In the genomic region with DNA sequence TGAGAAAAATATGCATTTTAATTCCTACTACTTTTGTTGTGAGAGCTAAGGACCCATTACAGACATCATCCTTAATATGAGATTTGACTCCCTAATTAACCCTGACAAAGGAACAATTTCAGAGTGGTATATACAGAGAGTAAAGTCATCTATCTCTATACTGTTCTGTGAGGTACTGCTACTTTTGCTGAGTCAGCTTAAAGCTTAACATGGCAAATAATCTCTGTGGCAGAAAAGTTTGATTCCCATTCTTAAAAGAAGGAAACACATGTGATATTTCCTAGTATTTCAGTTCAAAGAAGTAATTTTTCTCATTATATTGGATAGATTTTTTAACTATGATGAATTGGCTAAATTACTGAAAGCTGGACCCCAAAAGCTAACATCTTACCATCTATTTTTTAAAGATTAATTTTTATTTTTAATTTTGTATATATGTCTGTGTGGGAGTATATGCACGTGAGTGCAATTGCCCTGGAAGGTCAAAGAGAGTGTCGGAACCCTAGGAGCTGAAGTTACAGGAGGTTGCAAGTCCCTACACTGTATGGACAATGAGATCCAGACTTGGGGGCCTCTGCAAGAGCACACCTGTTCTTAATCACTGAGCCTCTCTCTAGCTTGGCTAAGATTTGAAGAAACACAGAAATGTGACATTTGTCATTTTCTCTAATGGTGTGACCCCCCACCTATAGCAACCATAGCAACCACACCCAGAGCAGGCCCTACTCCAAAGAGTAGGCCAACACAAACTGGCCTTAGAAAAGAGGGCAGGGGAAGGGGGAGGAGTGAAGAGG, we compare ENCODE assay signal across 28 mouse cellular contexts. TPM values are rescaled to one million over a fixed set of nuclear protein-coding genes. Genes with fewer than 3 reads are reported as not detected.
DNase-seq lines count a peak whose midpoint lies in the region; ATAC-seq and TF ChIP-seq lines count a peak whose summit lies in the region.
"Had no signal": no experiment of that assay in that cellular context is flagged by ENCODE, and none has a peak within 500 bp of the region (broad histone marks: within the 10 kb centered on the region; RNA-seq: fewer than 3 reads in every experiment).

No protein-coding gene starts in this region.

- TF ChIP-seq CTCF in CH12.LX (conservative IDR thresholded peaks at IDR 0.05 in 1 of 2, IDR thresholded peaks at IDR 0.05 in 1 of 2; ENCODE audit: low read depth in 2 of 2, low read length in 2 of 2): no peak

- H3K9me3 ChIP-seq in CH12.LX (replicated peaks; ENCODE audit: low read length): no peaks in the 10 kb centered on the region
- no peaks in the 10 kb centered on the region for H3K9me3 ChIP-seq in ES-E14 (ENCODE audit: control insufficient read depth, insufficient read depth, low read depth, low read length)
- H3K9me3 ChIP-seq in heart, embryonic 12.5 days (replicated peaks): no peaks in the 10 kb centered on the region
- H3K9me3 ChIP-seq: forebrain, embryonic 10.5 days; forebrain, embryonic 13.5 days; G1E; heart, embryonic 13.5 days; hindbrain, embryonic 10.5 days; hindbrain, embryonic 13.5 days; intestine, embryonic 15.5 days had no signal

- DNase-seq in CH12.LX (ENCODE audit: extremely low read depth): no peak
- no peak for DNase-seq in ES-E14 (ENCODE audit: low read depth, low spot score)
- DNase-seq in embryo, embryonic 11 days: peak; percentile 57
- DNase-seq in forelimb bud, embryonic 11.5 days (ENCODE audit: low read depth, low spot score): peak; percentile 56
- DNase-seq in adrenal gland, postnatal 4 days (ENCODE audit: low spot score in 2 of 2): no peak
- no peak for DNase-seq in urinary bladder, postnatal 4 days (ENCODE audit: low spot score in 2 of 2)
- DNase-seq: adrenal gland, adult 2 months; adrenal gland, postnatal 14 days; cerebellum, adult 18-20 months; cerebellum, adult 9-10 months; cerebellum, postnatal 14 days; gastrocnemius, adult 2 months; gastrocnemius, postnatal 14 days; heart, adult 18-20 months; heart, postnatal 14 days; kidney, adult 11 months had no signal

- no peak for TF ChIP-seq POLR2A in CH12.LX (IDR thresholded peaks at IDR 0.05; ENCODE audit: low read depth, low read length)

- H3K27ac ChIP-seq in CH12.LX (ENCODE audit: insufficient read depth, low read depth) (no peak overlapping the region), ES-E14 (ENCODE audit: insufficient read depth, low read depth, low read length, poor library complexity, severe bottlenecking) (no peak overlapping the region)
- H3K27ac ChIP-seq in heart, embryonic 12.5 days (ENCODE audit: poor library complexity, severe bottlenecking): no peak overlapping the region
- H3K27ac ChIP-seq: forebrain, embryonic 10.5 days; forebrain, embryonic 13.5 days; gastrocnemius, adult 2 months; heart, embryonic 13.5 days; hindbrain, embryonic 10.5 days; hindbrain, embryonic 13.5 days; intestine, embryonic 15.5 days had no signal

- TF ChIP-seq EP300 in CH12.LX (IDR thresholded peaks at IDR 0.05; ENCODE audit: low read length): no peak

- ATAC-seq in heart, embryonic 12.5 days (ENCODE audit: insufficient number of reproducible peaks, low FRiP score): no peak
- ATAC-seq in granulocyte monocyte progenitor cell, adult 5-6 weeks (replicated peaks; ENCODE audit: poor library complexity, severe bottlenecking): no peak
- ATAC-seq: CD4-positive, CD25-positive, alpha-beta regulatory T cell, adult 4 months; forebrain, embryonic 13.5 days; forebrain, embryonic 16.5 days; hindbrain, embryonic 16.5 days; intestine, embryonic 15.5 days had no signal

- H3K36me3 ChIP-seq in CH12.LX (replicated peaks in 1 of 2; ENCODE audit: control insufficient read depth in 1 of 2, insufficient read depth in 1 of 2, low read length in 1 of 2): peaks cover 0 to 3% of the 10 kb centered on the region in 2 experiments
- H3K36me3 ChIP-seq in ES-E14 (ENCODE audit: control insufficient read depth, insufficient read depth, low read length, poor library complexity, severe bottlenecking): no peaks in the 10 kb centered on the region
- no peaks in the 10 kb centered on the region for H3K36me3 ChIP-seq in heart, embryonic 12.5 days
- H3K36me3 ChIP-seq: heart, embryonic 13.5 days; intestine, embryonic 15.5 days had no signal

- in situ Hi-C loops in CH12.LX (cut with MboI; ENCODE audit: low pct_ligation_motif_present, low pct_unique_long_range_greater_than_20kb, low sequenced_read_pairs): no loop called here
- in situ Hi-C loops in ES-E14 (cut with MboI; ENCODE audit: low sequenced_read_pairs in 2 of 2, unreplicated experiment in 2 of 2): no loop called here

- H3K4me2 ChIP-seq in CH12.LX (ENCODE audit: insufficient read depth, low read depth, poor library complexity, severe bottlenecking): no peak overlapping the region
- no peak overlapping the region for H3K4me2 ChIP-seq in heart, embryonic 12.5 days
- H3K4me2 ChIP-seq: forebrain, embryonic 13.5 days; heart, embryonic 13.5 days; hindbrain, embryonic 13.5 days; intestine, embryonic 15.5 days had no signal

- H3K4me3 ChIP-seq in CH12.LX (replicated peaks in 1 of 3; ENCODE audit: low read depth in 2 of 3, low read length in 2 of 3, poor library complexity in 1 of 3) (no peak overlapping the region), ES-E14 (ENCODE audit: insufficient read depth in 1 of 2, low read depth in 1 of 2, low read length in 2 of 2, poor library complexity in 1 of 2, severe bottlenecking in 1 of 2) (no peak overlapping the region)
- no peak overlapping the region for H3K4me3 ChIP-seq in heart, embryonic 12.5 days
- H3K4me3 ChIP-seq: forebrain, embryonic 10.5 days; forebrain, embryonic 13.5 days; gastrocnemius, adult 2 months; heart, embryonic 13.5 days; hindbrain, embryonic 10.5 days; hindbrain, embryonic 13.5 days; intestine, embryonic 15.5 days had no signal

- no peak for TF ChIP-seq RAD21 in CH12.LX (IDR thresholded peaks at IDR 0.05; ENCODE audit: low read depth, low read length)

- H3K27me3 ChIP-seq in CH12.LX (replicated peaks): no peaks in the 10 kb centered on the region
- H3K27me3 ChIP-seq in heart, embryonic 12.5 days (replicated peaks): no peaks in the 10 kb centered on the region
- H3K27me3 ChIP-seq: forebrain, embryonic 13.5 days; heart, embryonic 13.5 days; hindbrain, embryonic 13.5 days; intestine, embryonic 15.5 days had no signal

- WGBS in heart, embryonic 12.5 days: 82% methylated on average over 2 of the region's 2 CpGs

- no peak overlapping the region for H3K9ac ChIP-seq in CH12.LX (ENCODE audit: insufficient read depth, low read depth)
- no peak overlapping the region for H3K9ac ChIP-seq in ES-E14 (ENCODE audit: insufficient read depth, low read depth, low read length, poor library complexity, severe bottlenecking)
- H3K9ac ChIP-seq in heart, embryonic 12.5 days: no peak overlapping the region
- H3K9ac ChIP-seq: forebrain, embryonic 13.5 days; heart, embryonic 13.5 days; hindbrain, embryonic 13.5 days; intestine, embryonic 15.5 days had no signal

- no peaks in the 10 kb centered on the region for H3K79me2 ChIP-seq in CH12.LX (replicated peaks; ENCODE audit: control insufficient read depth, extremely low read depth, insufficient read depth, poor library complexity, severe bottlenecking)

- H3K4me1 ChIP-seq in CH12.LX (ENCODE audit: control insufficient read depth in 1 of 2, insufficient read depth in 2 of 2) (no peaks in the 10 kb centered on the region), ES-E14 (ENCODE audit: control insufficient read depth in 2 of 2, insufficient read depth in 2 of 2, low read length in 2 of 2, poor library complexity in 1 of 2) (no peaks in the 10 kb centered on the region)
- no peaks in the 10 kb centered on the region for H3K4me1 ChIP-seq in heart, embryonic 12.5 days (replicated peaks)
- H3K4me1 ChIP-seq: forebrain, embryonic 10.5 days; forebrain, embryonic 13.5 days; heart, embryonic 13.5 days; hindbrain, embryonic 10.5 days; hindbrain, embryonic 13.5 days; intestine, embryonic 15.5 days had no signal

- dilution Hi-C loops in CH12.LX (cut with MboI; ENCODE audit: extremely low pct_ligation_motif_present, extremely low pct_unique_long_range_greater_than_20kb, low sequenced_read_pairs): no loop called here

TF ChIP-seq in CH12.LX, 34 proteins besides CTCF, POLR2A, EP300 and RAD21:
- TF ChIP-seq MAFK (IDR thresholded peaks at IDR 0.05; ENCODE audit: insufficient replicate concordance, low read length): peak; percentile 98
- TF ChIP-seq TCF12 (IDR thresholded peaks at IDR 0.05; ENCODE audit: low read depth, low read length): no peak

TF ChIP-seq in ES-E14, 5 proteins besides CTCF, POLR2A, EP300 and RAD21:
- TF ChIP-seq CHD2 (IDR thresholded peaks at IDR 0.05; ENCODE audit: low read depth, low read length) (no peak), MAFK (IDR thresholded peaks at IDR 0.05; ENCODE audit: insufficient read depth, low read depth, low read length) (peak; percentile 97)

RNA-seq across cellular contexts. Expression of gene Rev3l, which starts 24.0 kb away (rescaled TPM):
- total RNA-seq in CH12.LX (2012; rRNA removed) (10.5 and 11.0 TPM in 2 replicates), CH12.LX (2014; rRNA removed) (18.0 and 19.9 TPM in 2 replicates), ES-E14 (2012; rRNA removed) (35.0 and 35.8 TPM in 2 replicates)
- 13.4 and 13.9 TPM in 2 replicates for polyA plus RNA-seq in CH12.LX (2012; ENCODE audit: insufficient read length, low read depth)
- 12.7 and 15.0 TPM in 2 replicates for polyA plus RNA-seq in heart, embryonic 12.5 days (2016; fragmentation: Nextera tagmentation; extraction: Ambion mirVana)
- 39.8 and 47.6 TPM in 2 replicates for total RNA-seq in granulocyte monocyte progenitor cell, adult 5-6 weeks (2014; fragmentation: Nextera tagmentation)
- total RNA-seq in granulocyte monocyte progenitor cell, adult 5-6 weeks (2017): 23.5 and 37.2 TPM in 2 replicates
- 10 to 100 TPM; 48.6 to 52.9 TPM for total RNA-seq in adrenal gland, postnatal 4 days (2021)

Comparison
In these comparisons a context has a peak if more than half of its experiments do, and no peak if none do; other contexts are left out.
1. DNase-seq: peak in embryo, embryonic 11 days (single experiment) and forelimb bud, embryonic 11.5 days (single experiment); none in CH12.LX (single experiment), ES-E14 (single experiment), adrenal gland, postnatal 4 days (0 of 2) and urinary bladder, postnatal 4 days (0 of 2).